Comparison of ENCODE assay signal across 9 mouse cellular contexts in the genomic region with DNA sequence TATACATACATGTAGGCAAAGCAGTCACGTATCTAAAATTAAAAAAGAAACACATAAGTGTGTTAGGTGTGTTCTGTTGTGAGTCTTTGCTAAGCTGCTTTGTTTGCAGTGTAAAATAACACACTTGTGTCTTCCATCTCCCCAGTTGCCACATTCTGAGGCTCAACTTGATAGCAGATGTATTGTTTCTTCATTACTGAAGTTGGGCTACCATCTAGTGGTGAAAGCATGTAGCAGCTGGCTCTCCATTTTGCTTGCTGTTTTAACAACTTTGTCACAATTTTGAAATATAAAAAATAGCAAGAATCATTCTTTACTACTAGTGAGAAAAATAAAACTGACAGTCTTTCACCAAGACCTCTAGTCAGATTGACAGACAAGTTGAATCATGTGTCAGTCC.
A peak's percentile ranks its signal among the peaks of the same experiment; 100 is the strongest.
DNase-seq lines count a peak whose midpoint lies in the region; TF ChIP-seq lines count a peak whose summit lies in the region.
"Had no signal": no experiment of that assay in that cellular context is flagged by ENCODE, and none has a peak within 500 bp of the region (broad histone marks: within the 10 kb centered on the region; RNA-seq: fewer than 3 reads in every experiment).

No protein-coding gene starts in this region.

- DNase-seq in adrenal gland, adult (ENCODE audit: inconsistent age in 2 of 2, low spot score in 1 of 2): peak; percentile 15 to 76
- no peak for DNase-seq in adrenal gland, postnatal 25 days
- DNase-seq in layer of hippocampus, adult 2 months (ENCODE audit: low spot score in 2 of 2): peak; percentile 41 to 47
- no peak for DNase-seq in layer of hippocampus, postnatal 36 days
- peak; percentile 88 for DNase-seq in brain, adult 2 months (ENCODE audit: low read depth, low spot score)
- DNase-seq in frontal cortex, postnatal 36 days (ENCODE audit: low spot score in 2 of 2): peak; percentile 11 to 71
- DNase-seq in mesoderm, embryonic 11.5 days (ENCODE audit: low read depth, low spot score): peak; percentile 37
- DNase-seq in spleen, postnatal 4 days (ENCODE audit: low spot score in 2 of 2): no peak

- peak overlapping the region; percentile 57; the same call in 1 of the 2 replicates for H3K27ac ChIP-seq in layer of hippocampus, adult 2 months
- H3K27ac ChIP-seq: midbrain, embryonic 12.5 days had no signal

- peak; percentile 95 for TF ChIP-seq CTCF in layer of hippocampus, adult 2 months (conservative IDR thresholded peaks at IDR 0.05)

- no peak overlapping the region for H3K4me3 ChIP-seq in layer of hippocampus, adult 2 months
- H3K4me3 ChIP-seq: midbrain, embryonic 12.5 days had no signal

Comparison
In these comparisons a context has a peak if more than half of its experiments do, and no peak if none do; other contexts are left out.
1. DNase-seq: peak in adrenal gland, adult (2 of 2), layer of hippocampus, adult 2 months (2 of 2), brain, adult 2 months (single experiment), frontal cortex, postnatal 36 days (2 of 2) and mesoderm, embryonic 11.5 days (single experiment); none in adrenal gland, postnatal 25 days (single experiment), layer of hippocampus, postnatal 36 days (0 of 2) and spleen, postnatal 4 days (0 of 2).